Mouse (Mus musculus): Measurements from ENCODE around the gene Osbpl8. TPM values are rescaled to one million over a fixed set of nuclear protein-coding genes. Genes with fewer than 3 reads are reported as not detected.
"Not testable (repeated sequence)": the region's sequence is repeated elsewhere in the genome, so short reads cannot be mapped to it uniquely, and the experiment has no call there.

Osbpl8 gene
- polyA plus RNA-seq, 1 experiment from 2014 or later = 7.7 TPM

DNA sequence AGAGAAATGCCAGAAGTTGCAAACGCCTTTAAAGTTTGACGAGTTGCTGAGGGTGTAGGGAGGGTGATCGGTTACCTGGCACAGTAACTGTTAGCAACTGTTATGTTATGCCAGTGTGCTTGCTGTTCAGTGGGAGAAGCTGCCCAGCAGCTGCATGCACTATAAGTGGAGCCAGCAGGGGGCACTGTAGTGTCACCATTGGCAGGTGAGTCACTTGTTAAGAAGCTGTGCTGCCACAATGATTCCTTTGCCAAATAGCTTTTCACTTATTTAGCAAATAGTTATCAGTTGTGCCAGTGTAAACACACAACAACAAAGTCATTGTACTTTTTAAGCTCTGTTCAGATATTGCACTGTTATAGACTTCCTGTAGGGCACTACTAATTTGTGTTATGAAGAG is 62.0 kb downstream of the Osbpl8 start:
- Histone ChIP-seq H3K9ac (no peak overlapping the region), H3K36me3 (no peaks in the 10 kb centered on the region), H3K4me1 (peaks cover 5% of the 10 kb centered on the region; the same call in 1 of the 2 replicates), H3K4me2 (no peak overlapping the region), H3K27me3 (replicated peaks) (no peaks in the 10 kb centered on the region), H3K4me3 (replicated peaks) (no peak overlapping the region), H3K27ac (no peak overlapping the region), H3K9me3 (no peaks in the 10 kb centered on the region)
- 24% methylated on average over 3 of the region's 3 CpGs for WGBS
- no peak for ATAC-seq (ENCODE audit: insufficient read depth, low FRiP score, low read depth)

DNA sequence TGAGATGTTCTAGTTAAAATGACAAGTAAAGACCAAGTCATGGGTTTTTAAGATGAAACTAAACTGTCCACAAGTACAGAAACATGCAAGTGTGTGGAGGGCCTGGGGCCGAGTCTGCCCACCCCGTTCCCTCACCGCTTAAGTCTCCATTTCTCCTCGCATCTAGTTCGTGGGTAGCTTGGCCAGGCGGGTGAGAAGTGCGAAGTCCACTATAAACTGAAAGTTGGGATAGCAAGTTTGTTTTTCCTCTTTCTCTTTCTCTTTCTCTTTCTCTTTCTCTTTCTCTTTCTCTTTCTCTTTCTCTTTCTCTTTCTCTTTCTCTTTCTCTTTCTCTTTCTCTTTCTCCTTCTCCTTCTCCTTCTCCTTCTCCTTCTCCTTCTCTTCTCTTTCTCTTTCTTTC is 67.7 kb downstream of the Osbpl8 start:
- not testable (repeated sequence) for H3K4me1 ChIP-seq; H3K9ac ChIP-seq; H3K36me3 ChIP-seq; ATAC-seq (ENCODE audit: insufficient read depth, low FRiP score, low read depth); H3K4me3 ChIP-seq (replicated peaks); H3K27me3 ChIP-seq (replicated peaks); H3K27ac ChIP-seq; H3K9me3 ChIP-seq; H3K4me2 ChIP-seq
- WGBS = 94% methylated on average over 7 of the region's 7 CpGs

- no peaks in the 10 kb centered on the region for H3K27me3 ChIP-seq (replicated peaks)
- no peak for ATAC-seq (ENCODE audit: insufficient read depth, low FRiP score, low read depth)
- 61% methylated on average over 6 of the region's 6 CpGs for WGBS
Observed at GRCm38 (mm10) chr10:111233476-111234130, 69.1 kb downstream of the Osbpl8 start.

GRCm38 (mm10) chr10:111234450-111235288 is 70.1 kb downstream of the Osbpl8 start:
- Histone ChIP-seq H3K4me3 (replicated peaks) (no peak overlapping the region), H3K36me3 (no peaks in the 10 kb centered on the region), H3K4me2 (no peak overlapping the region), H3K27ac (no peak overlapping the region), H3K4me1 (no peaks in the 10 kb centered on the region), H3K9me3 (no peaks in the 10 kb centered on the region), H3K27me3 (replicated peaks) (no peaks in the 10 kb centered on the region), H3K9ac (no peak overlapping the region)
- no peak for ATAC-seq (ENCODE audit: insufficient read depth, low FRiP score, low read depth)
- 51% methylated on average over 6 of the region's 6 CpGs for WGBS

More at GRCm38 (mm10) chr10:111233476-111234130, 69.1 kb downstream of the Osbpl8 start:
- Histone ChIP-seq H3K36me3 (no peaks in the 10 kb centered on the region), H3K27ac (no peak overlapping the region), H3K9me3 (no peaks in the 10 kb centered on the region), H3K4me3 (replicated peaks) (no peak overlapping the region), H3K9ac (no peak overlapping the region), H3K4me2 (no peak overlapping the region), H3K4me1 (no peaks in the 10 kb centered on the region)

GRCm38 (mm10) chr10:111235289-111235570 is 70.7 kb downstream of the Osbpl8 start:
- H3K4me1 ChIP-seq = no peaks in the 10 kb centered on the region
- no peak overlapping the region for H3K27ac ChIP-seq
- H3K4me2 ChIP-seq = no peak overlapping the region
- no peaks in the 10 kb centered on the region for H3K36me3 ChIP-seq
- no peaks in the 10 kb centered on the region for H3K9me3 ChIP-seq
- H3K27me3 ChIP-seq (replicated peaks) = no peaks in the 10 kb centered on the region
- WGBS = 84% methylated on average over 6 of the region's 6 CpGs
- no peak overlapping the region for H3K4me3 ChIP-seq (replicated peaks)
- H3K9ac ChIP-seq = no peak overlapping the region
- no peak for ATAC-seq (ENCODE audit: insufficient read depth, low FRiP score, low read depth)

- H3K36me3 ChIP-seq = no peaks in the 10 kb centered on the region
- no peaks in the 10 kb centered on the region for H3K4me1 ChIP-seq
- 74% methylated on average over 5 of the region's 5 CpGs for WGBS
- no peak overlapping the region for H3K4me2 ChIP-seq
- H3K9ac ChIP-seq = no peak overlapping the region
- H3K27ac ChIP-seq = no peak overlapping the region
- no peaks in the 10 kb centered on the region for H3K9me3 ChIP-seq
- H3K27me3 ChIP-seq (replicated peaks) = no peaks in the 10 kb centered on the region
- ATAC-seq (ENCODE audit: insufficient read depth, low FRiP score, low read depth) = no peak
- no peak overlapping the region for H3K4me3 ChIP-seq (replicated peaks)
Observed at GRCm38 (mm10) chr10:111237434-111237833, 72.9 kb downstream of the Osbpl8 start.

DNA sequence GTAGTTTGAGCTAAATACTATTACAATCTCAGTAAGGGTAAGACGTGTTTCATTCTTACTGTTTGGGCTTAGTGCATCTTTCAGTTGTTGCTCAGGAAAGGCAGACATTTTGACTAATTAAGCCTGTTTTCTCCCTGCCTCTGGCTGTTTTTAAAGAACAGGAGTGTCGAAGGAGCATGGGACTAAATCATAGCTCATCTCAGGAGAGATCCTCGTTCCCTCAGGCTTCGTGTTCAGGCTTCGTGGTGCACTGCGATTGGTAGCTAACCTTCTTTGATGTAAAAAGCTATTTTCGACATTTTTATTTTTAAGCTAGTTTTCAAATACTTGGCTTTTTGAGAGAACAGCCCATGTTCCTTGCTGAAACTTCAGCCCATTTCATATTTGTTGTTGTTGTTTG is 78.1 kb downstream of the Osbpl8 start:
- no peaks in the 10 kb centered on the region for H3K4me1 ChIP-seq
- no peak overlapping the region for H3K27ac ChIP-seq
- no peaks in the 10 kb centered on the region for H3K36me3 ChIP-seq
- no peaks in the 10 kb centered on the region for H3K27me3 ChIP-seq (replicated peaks)
- no peak overlapping the region for H3K4me2 ChIP-seq
- no peak for ATAC-seq (ENCODE audit: insufficient read depth, low FRiP score, low read depth)
- H3K9me3 ChIP-seq = no peaks in the 10 kb centered on the region
- H3K9ac ChIP-seq = no peak overlapping the region
- 84% methylated on average over 7 of the region's 7 CpGs for WGBS
- H3K4me3 ChIP-seq (replicated peaks) = no peak overlapping the region

DNA sequence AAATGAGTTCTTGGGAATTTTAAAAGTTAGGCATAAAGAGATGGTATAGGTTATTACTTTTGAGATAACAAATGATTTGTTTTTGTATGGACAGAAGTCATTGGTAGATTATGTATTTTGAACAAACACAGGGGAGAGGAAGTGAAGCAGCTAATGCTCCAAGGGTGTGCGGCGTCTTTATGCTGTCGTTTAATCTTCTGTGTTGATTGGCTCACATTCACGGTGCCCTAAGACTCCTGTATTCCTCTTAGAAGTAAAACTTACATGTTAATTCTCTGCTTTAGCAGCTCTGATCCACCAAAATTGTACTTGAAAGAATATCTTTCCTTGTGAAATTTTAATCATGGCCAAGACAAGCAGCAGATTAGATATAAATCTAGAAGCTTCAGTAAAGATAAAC is 83.1 kb downstream of the Osbpl8 start:
- ATAC-seq (ENCODE audit: insufficient read depth, low FRiP score, low read depth) = no peak
- Histone ChIP-seq H3K9me3 (no peaks in the 10 kb centered on the region), H3K4me1 (no peaks in the 10 kb centered on the region), H3K36me3 (no peaks in the 10 kb centered on the region), H3K9ac (no peak overlapping the region), H3K27ac (no peak overlapping the region), H3K4me2 (no peak overlapping the region), H3K27me3 (replicated peaks) (no peaks in the 10 kb centered on the region), H3K4me3 (replicated peaks) (no peak overlapping the region)
- WGBS = 44% methylated on average over 4 of the region's 4 CpGs

DNA sequence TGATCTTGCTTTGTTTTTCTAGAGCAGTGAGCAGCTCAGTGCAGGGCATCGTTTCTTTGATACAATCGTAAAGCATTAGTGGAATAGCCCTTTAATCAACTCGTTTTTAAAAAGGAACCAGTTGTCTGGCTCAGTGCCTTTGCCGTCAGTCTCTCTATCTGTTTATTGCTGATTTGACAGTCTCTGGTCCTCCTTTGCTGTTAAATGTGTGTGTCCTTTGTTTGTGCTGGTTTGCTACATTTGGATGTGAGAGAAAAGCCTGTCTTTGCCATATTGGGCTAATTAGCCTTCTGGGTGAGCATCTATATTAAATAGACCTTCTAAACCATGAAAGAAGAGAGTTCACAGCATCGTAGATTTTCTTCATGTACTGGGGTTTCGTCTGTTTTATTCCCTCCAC is 83.6 kb downstream of the Osbpl8 start:
- 49% methylated on average over 6 of the region's 6 CpGs for WGBS
- H3K9me3 ChIP-seq = no peaks in the 10 kb centered on the region
- no peak overlapping the region for H3K9ac ChIP-seq
- H3K27ac ChIP-seq = no peak overlapping the region
- no peaks in the 10 kb centered on the region for H3K27me3 ChIP-seq (replicated peaks)
- ATAC-seq (ENCODE audit: insufficient read depth, low FRiP score, low read depth) = no peak
- H3K36me3 ChIP-seq = no peaks in the 10 kb centered on the region
- H3K4me1 ChIP-seq = no peaks in the 10 kb centered on the region
- no peak overlapping the region for H3K4me2 ChIP-seq
- no peak overlapping the region for H3K4me3 ChIP-seq (replicated peaks)

GRCm38 (mm10) chr10:111250192-111250591 is 85.6 kb downstream of the Osbpl8 start:
- Histone ChIP-seq H3K9ac (no peak overlapping the region), H3K4me3 (replicated peaks) (no peak overlapping the region), H3K4me2 (no peak overlapping the region), H3K4me1 (no peaks in the 10 kb centered on the region), H3K27ac (no peak overlapping the region), H3K9me3 (no peaks in the 10 kb centered on the region), H3K27me3 (replicated peaks) (no peaks in the 10 kb centered on the region), H3K36me3 (no peaks in the 10 kb centered on the region)
- 84% methylated on average over 4 of the region's 4 CpGs for WGBS
- ATAC-seq (ENCODE audit: insufficient read depth, low FRiP score, low read depth) = no peak

DNA sequence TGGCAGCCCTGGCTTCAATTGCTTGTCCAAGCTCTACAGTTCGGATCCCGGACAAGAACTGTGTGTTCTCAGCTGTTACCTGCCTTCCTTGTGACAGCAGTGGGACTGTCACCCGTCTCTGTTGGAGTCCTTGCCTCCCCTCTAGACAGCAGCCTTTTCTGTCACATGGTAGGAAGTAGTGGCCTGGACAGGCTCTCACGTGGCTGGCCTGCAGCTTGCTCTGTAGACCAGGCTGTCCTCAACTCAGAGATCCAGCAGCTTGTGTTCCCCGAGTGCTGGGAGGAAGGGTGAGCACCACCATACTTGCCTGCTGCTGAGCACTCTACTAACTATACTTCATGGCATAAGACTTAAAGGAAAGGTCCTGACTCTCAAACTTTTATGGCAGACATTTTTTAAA is 87.1 kb downstream of the Osbpl8 start:
- no peaks in the 10 kb centered on the region for H3K36me3 ChIP-seq
- 75% methylated on average over 5 of the region's 5 CpGs for WGBS
- H3K4me1 ChIP-seq = no peaks in the 10 kb centered on the region
- H3K4me2 ChIP-seq = no peak overlapping the region
- no peak overlapping the region for H3K27ac ChIP-seq
- no peak overlapping the region for H3K9ac ChIP-seq
- H3K4me3 ChIP-seq (replicated peaks) = no peak overlapping the region
- ATAC-seq (ENCODE audit: insufficient read depth, low FRiP score, low read depth) = no peak
- no peaks in the 10 kb centered on the region for H3K9me3 ChIP-seq
- H3K27me3 ChIP-seq (replicated peaks) = no peaks in the 10 kb centered on the region

GRCm38 (mm10) chr10:111255228-111255627 is 90.7 kb downstream of the Osbpl8 start:
- 93% methylated on average over 6 of the region's 6 CpGs for WGBS
- no peaks in the 10 kb centered on the region for H3K27me3 ChIP-seq (replicated peaks)

More at GRCm38 (mm10) chr10:111255228-111255627, 90.7 kb downstream of the Osbpl8 start:
- Histone ChIP-seq H3K4me2 (no peak overlapping the region), H3K27ac (no peak overlapping the region), H3K36me3 (no peaks in the 10 kb centered on the region), H3K4me1 (no peaks in the 10 kb centered on the region), H3K9me3 (no peaks in the 10 kb centered on the region), H3K4me3 (replicated peaks) (no peak overlapping the region), H3K9ac (no peak overlapping the region)
- ATAC-seq (ENCODE audit: insufficient read depth, low FRiP score, low read depth) = no peak
